Mouse (Mus musculus) E14TG2a.4 (cell line): ENCODE data around the gene Lrrc66.

Experiments used
- CTCF ChIP-seq: conservative IDR thresholded peaks from 2 replicates; pipeline ENCODE4 v1.5.1; 2014; ENCODE audit warnings: low read length
- NANOG ChIP-seq: IDR thresholded peaks from 2 replicates; pipeline ENCODE4 v1.6.1; 2014; ENCODE audit warnings: borderline replicate concordance, low read length, mixed read lengths

GRCm38 (mm10) chr5:73572846-73573245 lies 59.5 kb downstream of the Lrrc66 start:
- TF ChIP-seq CTCF, result no peak
- no peak for TF ChIP-seq NANOG
